25 mouse cellular contexts compared by ENCODE assay signal in genomic region chr11:96429891-96430290, GRCm38 (mm10). TPM values are rescaled to one million over a fixed set of nuclear protein-coding genes. Genes with fewer than 3 reads are reported as not detected.
DNase-seq lines count a peak whose midpoint lies in the region; ATAC-seq lines count a peak whose summit lies in the region.
"Had no signal": no experiment of that assay in that cellular context is flagged by ENCODE, and none has a peak within 500 bp of the region (broad histone marks: within the 10 kb centered on the region; RNA-seq: fewer than 3 reads in every experiment).

No protein-coding gene starts in this region.

- H3K27ac ChIP-seq in midbrain, embryonic 11.5 days (ENCODE audit: low read depth, low read length), result no peak overlapping the region
- no peak overlapping the region for H3K27ac ChIP-seq in midbrain, embryonic 15.5 days
- no peak overlapping the region for H3K27ac ChIP-seq in intestine, embryonic 16.5 days (ENCODE audit: low read length)
- H3K27ac ChIP-seq: embryonic facial prominence, embryonic 10.5 days; gastrocnemius, adult 2 months; hindbrain, embryonic 12.5 days had no signal

- no peaks in the 10 kb centered on the region for H3K9me3 ChIP-seq in midbrain, embryonic 11.5 days (ENCODE audit: control insufficient read depth, low read length)
- no peaks in the 10 kb centered on the region for H3K9me3 ChIP-seq in midbrain, embryonic 15.5 days
- H3K9me3 ChIP-seq in intestine, embryonic 16.5 days (ENCODE audit: control insufficient read depth, low read length), result no peaks in the 10 kb centered on the region
- H3K9me3 ChIP-seq: embryonic facial prominence, embryonic 10.5 days; hindbrain, embryonic 12.5 days; kidney, embryonic 15.5 days had no signal

- H3K36me3 ChIP-seq in midbrain, embryonic 11.5 days (ENCODE audit: control insufficient read depth, insufficient read depth, low read length), result no peaks in the 10 kb centered on the region
- no peaks in the 10 kb centered on the region for H3K36me3 ChIP-seq in midbrain, embryonic 15.5 days (replicated peaks)
- no peaks in the 10 kb centered on the region for H3K36me3 ChIP-seq in intestine, embryonic 16.5 days (ENCODE audit: control insufficient read depth, insufficient read depth, low read length)
- H3K36me3 ChIP-seq: embryonic facial prominence, embryonic 10.5 days; hindbrain, embryonic 12.5 days; kidney, embryonic 15.5 days had no signal

- no peak overlapping the region for H3K9ac ChIP-seq in midbrain, embryonic 11.5 days (ENCODE audit: low read length)
- no peak overlapping the region for H3K9ac ChIP-seq in midbrain, embryonic 15.5 days
- no peak overlapping the region for H3K9ac ChIP-seq in intestine, embryonic 16.5 days (ENCODE audit: low read depth, low read length)
- H3K9ac ChIP-seq: hindbrain, embryonic 12.5 days; kidney, embryonic 15.5 days had no signal

- no peak overlapping the region for H3K4me3 ChIP-seq in midbrain, embryonic 11.5 days (ENCODE audit: low read depth, low read length)
- H3K4me3 ChIP-seq in midbrain, embryonic 15.5 days, result no peak overlapping the region
- H3K4me3 ChIP-seq in intestine, embryonic 16.5 days (ENCODE audit: low read length), result no peak overlapping the region
- H3K4me3 ChIP-seq: embryonic facial prominence, embryonic 10.5 days; gastrocnemius, adult 2 months; hindbrain, embryonic 12.5 days; kidney, embryonic 15.5 days had no signal

- H3K27me3 ChIP-seq in midbrain, embryonic 11.5 days (ENCODE audit: control insufficient read depth, insufficient read depth, low read length), result no peaks in the 10 kb centered on the region
- H3K27me3 ChIP-seq in midbrain, embryonic 15.5 days (replicated peaks), result no peaks in the 10 kb centered on the region
- H3K27me3 ChIP-seq in intestine, embryonic 16.5 days (replicated peaks; ENCODE audit: control insufficient read depth, insufficient read depth, low read length), result no peaks in the 10 kb centered on the region
- H3K27me3 ChIP-seq: hindbrain, embryonic 12.5 days; kidney, embryonic 15.5 days; Patski had no signal

- 79% methylated on average over 5 of the region's 5 CpGs for WGBS in midbrain, embryonic 11.5 days
- 75% methylated on average over 5 of the region's 5 CpGs for WGBS in midbrain, embryonic 15.5 days
- WGBS in intestine, embryonic 16.5 days, result 78% methylated on average over 5 of the region's 5 CpGs

- peak; percentile 39 for DNase-seq in midbrain, embryonic 11.5 days (ENCODE audit: low spot score, missing footprints)
- peak; percentile 67 for DNase-seq in adrenal gland, adult 2 months
- peak; percentile 45 for DNase-seq in adrenal gland, postnatal 25 days
- DNase-seq in cerebellum, postnatal 36 days, result no peak
- DNase-seq in cerebellum, postnatal 10 days, result no peak
- DNase-seq: B cell, adult 2 months; cerebellum, adult 11-12 months; cerebellum, adult 9-10 months; gastrocnemius, adult 2 months; gastrocnemius, postnatal 36 days; heart, adult 11 months; heart, postnatal 10 days; heart, postnatal 4 days; kidney, adult 18-20 months had no signal

- ATAC-seq in midbrain, embryonic 11.5 days (ENCODE audit: low FRiP score), result no peak
- ATAC-seq in midbrain, embryonic 15.5 days (replicated peaks), result no peak
- ATAC-seq in intestine, embryonic 16.5 days, result no peak
- ATAC-seq: activated CD4-positive, CD25-positive, alpha-beta regulatory T cell, adult 4 months; forebrain, embryonic 14.5 days; hindbrain, embryonic 16.5 days; inflammation-experienced regulatory T-cells, adult 6 months; Patski had no signal

- no peak overlapping the region for H3K4me2 ChIP-seq in midbrain, embryonic 11.5 days
- H3K4me2 ChIP-seq in midbrain, embryonic 15.5 days, result no peak overlapping the region
- H3K4me2 ChIP-seq in intestine, embryonic 16.5 days (ENCODE audit: low read depth, low read length), result no peak overlapping the region
- H3K4me2 ChIP-seq: hindbrain, embryonic 12.5 days; kidney, embryonic 15.5 days had no signal

- no peaks in the 10 kb centered on the region for H3K4me1 ChIP-seq in midbrain, embryonic 11.5 days (ENCODE audit: control insufficient read depth, insufficient read depth, low read length)
- no peaks in the 10 kb centered on the region for H3K4me1 ChIP-seq in midbrain, embryonic 15.5 days
- H3K4me1 ChIP-seq in intestine, embryonic 16.5 days (ENCODE audit: control insufficient read depth, insufficient read depth, low read length), result peaks cover 5% of the 10 kb centered on the region; the same call in 1 of the 2 replicates

RNA-seq across cellular contexts. Expression of gene Skap1, which starts 34.5 kb away (rescaled TPM):
- 1.2 and 1.3 TPM in 2 replicates for polyA plus RNA-seq in midbrain, embryonic 11.5 days (2014; fragmentation: Nextera tagmentation; extraction: Ambion mirVana)
- polyA plus RNA-seq in midbrain, embryonic 15.5 days (2015; fragmentation: Nextera tagmentation; extraction: Ambion mirVana), result 3.0 and 3.8 TPM in 2 replicates
- total RNA-seq in adrenal gland, adult 2 months (2021), result 1 to 10 TPM; 5.5 to 6.5 TPM
- polyA plus RNA-seq in adrenal gland, adult 2 months (2012; rRNA removed), result 2.9 and 3.3 TPM in 2 replicates
- total RNA-seq in adrenal gland, postnatal 25 days (2021), result 6.7 and 7.4 TPM in 2 replicates
- polyA plus RNA-seq in intestine, embryonic 16.5 days (2015; fragmentation: Nextera tagmentation; extraction: Ambion mirVana), result 0.67 and 0.88 TPM in 2 replicates
- total RNA-seq: common myeloid progenitor, adult 5-6 weeks; gastrocnemius, adult 2 months had no signal

Comparison
In these comparisons a context has a peak if more than half of its experiments do, and no peak if none do; other contexts are left out.
1. DNase-seq: peak in midbrain, embryonic 11.5 days (single experiment), adrenal gland, adult 2 months (single experiment) and adrenal gland, postnatal 25 days (single experiment); none in cerebellum, postnatal 36 days (0 of 2) and cerebellum, postnatal 10 days (0 of 2).